In the genomic region with DNA sequence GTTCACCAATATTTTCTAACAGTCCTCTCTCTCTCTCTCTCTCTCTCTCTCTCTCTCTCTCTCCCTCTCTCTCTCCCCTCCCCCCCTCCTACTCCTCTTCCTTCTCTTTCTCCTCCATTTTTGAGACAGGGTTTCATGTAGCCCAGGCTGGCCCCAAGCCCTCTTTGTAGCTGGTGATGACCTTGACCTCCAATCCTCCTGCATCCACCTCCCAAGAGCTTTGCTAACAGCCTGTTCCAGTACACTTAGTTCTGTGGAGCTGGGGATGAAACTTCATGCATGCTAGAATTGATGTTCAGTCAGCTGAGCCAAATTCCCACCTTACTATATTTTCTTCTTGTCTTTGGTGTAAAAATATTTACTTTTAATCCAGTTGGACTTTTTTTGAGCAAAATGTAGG, we compare ENCODE assay signal across 17 mouse cellular contexts.
"Had no signal": no experiment of that assay in that cellular context is flagged by ENCODE, and none has a peak within 500 bp of the region (broad histone marks: within the 10 kb centered on the region; RNA-seq: fewer than 3 reads in every experiment).

No protein-coding gene starts in this region.

- ATAC-seq: intestine, postnatal 0 days; midbrain, embryonic 15.5 days had no signal

- H3K4me1 ChIP-seq: limb, embryonic 13.5 days; midbrain, embryonic 15.5 days; stomach, embryonic 15.5 days had no signal

- H3K36me3 ChIP-seq: limb, embryonic 10.5 days; limb, embryonic 13.5 days; liver, embryonic 15.5 days; midbrain, embryonic 15.5 days; stomach, embryonic 15.5 days had no signal

- H3K27ac ChIP-seq: limb, embryonic 10.5 days; limb, embryonic 13.5 days; liver, embryonic 15.5 days; midbrain, embryonic 15.5 days; stomach, embryonic 15.5 days had no signal

- H3K9me3 ChIP-seq: limb, embryonic 10.5 days; limb, embryonic 13.5 days; liver, embryonic 15.5 days; midbrain, embryonic 15.5 days; stomach, embryonic 15.5 days had no signal

- H3K9ac ChIP-seq: limb, embryonic 13.5 days; liver, embryonic 15.5 days; midbrain, embryonic 15.5 days; stomach, embryonic 15.5 days had no signal

- DNase-seq: kidney, postnatal 4 days; lung, adult 2 months; lung, postnatal 14 days; lung, postnatal 4 days; retina, postnatal 1 day; right cerebral cortex, postnatal 25 days; spleen, adult 18-20 months; thymus, postnatal 25 days had no signal

- H3K4me3 ChIP-seq: limb, embryonic 10.5 days; limb, embryonic 13.5 days; liver, embryonic 15.5 days; midbrain, embryonic 15.5 days; myocyte; stomach, embryonic 15.5 days had no signal

- H3K4me2 ChIP-seq: limb, embryonic 13.5 days; liver, embryonic 11.5 days; midbrain, embryonic 11.5 days; stomach, embryonic 15.5 days had no signal

- H3K27me3 ChIP-seq: liver, embryonic 15.5 days; midbrain, embryonic 15.5 days; stomach, embryonic 15.5 days had no signal
